Mouse (Mus musculus): ENCODE results near the gene Morc4. TPM values are rescaled to one million over a fixed set of nuclear protein-coding genes. Genes with fewer than 3 reads are reported as not detected.

Gene Morc4
- total and polyA plus RNA-seq, 2 experiments from 2014 or later = 5.6 to 6.1 TPM

- 62% methylated on average over 2 of the region's 2 CpGs for whole genome bisulfite sequencing
- DNase-seq (ENCODE audit: low spot score) = no peak
- Histone ChIP-seq H3K4me3 (ENCODE audit: low read depth, low read length) (no peak overlapping the region), H3K4me2 (ENCODE audit: low read depth, low read length) (no peak overlapping the region), H3K4me1 (ENCODE audit: control insufficient read depth, insufficient read depth) (no peaks in the 10 kb centered on the region), H3K27ac (ENCODE audit: low read depth) (no peak overlapping the region), H3K36me3 (replicated peaks; ENCODE audit: control insufficient read depth, insufficient read depth, low read length) (no peaks in the 10 kb centered on the region), H3K9me3 (replicated peaks; ENCODE audit: control insufficient read depth, low read length) (no peaks in the 10 kb centered on the region), H3K9ac (replicated peaks; ENCODE audit: low read depth, low read length) (no peak overlapping the region), H3K27me3 (ENCODE audit: control insufficient read depth, insufficient read depth, low read length) (no peaks in the 10 kb centered on the region)
- TF ChIP-seq CTCF (IDR thresholded peaks at IDR 0.05; ENCODE audit: low read depth) = no peak
- TF ChIP-seq EP300 (IDR thresholded peaks at IDR 0.05; ENCODE audit: low read depth) = no peak
- no peak for ATAC-seq (ENCODE audit: insufficient read depth, low read depth)
Measured at GRCm38 (mm10) chrX:139807391-139807790, 64.1 kb downstream of the Morc4 start.

GRCm38 (mm10) chrX:139805918-139806317, 65.6 kb downstream of the Morc4 start:
- WGBS = 85% methylated on average over 4 of the region's 4 CpGs

GRCm38 (mm10) chrX:139803028-139803427, 68.4 kb downstream of the Morc4 start:
- DNase-seq (ENCODE audit: low spot score) (no peak), ATAC-seq (ENCODE audit: insufficient read depth, low read depth) (no peak)
- Histone ChIP-seq H3K4me2 (ENCODE audit: low read depth, low read length) (no peak overlapping the region), H3K36me3 (replicated peaks; ENCODE audit: control insufficient read depth, insufficient read depth, low read length) (no peaks in the 10 kb centered on the region), H3K27me3 (ENCODE audit: control insufficient read depth, insufficient read depth, low read length) (no peaks in the 10 kb centered on the region), H3K4me3 (ENCODE audit: low read depth, low read length) (no peak overlapping the region), H3K27ac (ENCODE audit: low read depth) (no peak overlapping the region), H3K4me1 (ENCODE audit: control insufficient read depth, insufficient read depth) (no peaks in the 10 kb centered on the region), H3K9me3 (replicated peaks; ENCODE audit: control insufficient read depth, low read length) (no peaks in the 10 kb centered on the region), H3K9ac (replicated peaks; ENCODE audit: low read depth, low read length) (no peak overlapping the region)
- 68% methylated on average over 2 of the region's 2 CpGs for WGBS
- TF ChIP-seq CTCF (IDR thresholded peaks at IDR 0.05; ENCODE audit: low read depth) (no peak), EP300 (IDR thresholded peaks at IDR 0.05; ENCODE audit: low read depth) (no peak)

More at GRCm38 (mm10) chrX:139805918-139806317, 65.6 kb downstream of the Morc4 start:
- no peaks in the 10 kb centered on the region for H3K4me1 ChIP-seq (ENCODE audit: control insufficient read depth, insufficient read depth)
- no peak overlapping the region for H3K4me3 ChIP-seq (ENCODE audit: low read depth, low read length)
- H3K27ac ChIP-seq (ENCODE audit: low read depth) = no peak overlapping the region
- H3K9ac ChIP-seq (replicated peaks; ENCODE audit: low read depth, low read length) = no peak overlapping the region
- no peak overlapping the region for H3K4me2 ChIP-seq (ENCODE audit: low read depth, low read length)
- no peaks in the 10 kb centered on the region for H3K36me3 ChIP-seq (replicated peaks; ENCODE audit: control insufficient read depth, insufficient read depth, low read length)
- ATAC-seq (ENCODE audit: insufficient read depth, low read depth) = no peak
- H3K9me3 ChIP-seq (replicated peaks; ENCODE audit: control insufficient read depth, low read length) = no peaks in the 10 kb centered on the region
- no peaks in the 10 kb centered on the region for H3K27me3 ChIP-seq (ENCODE audit: control insufficient read depth, insufficient read depth, low read length)
- DNase-seq (ENCODE audit: low spot score) = no peak
- TF ChIP-seq EP300 (IDR thresholded peaks at IDR 0.05; ENCODE audit: low read depth) (no peak), CTCF (IDR thresholded peaks at IDR 0.05; ENCODE audit: low read depth) (no peak)

- H3K27ac ChIP-seq (ENCODE audit: low read depth) = no peak within 1 kb of the TSS
- H3K4me1 ChIP-seq (ENCODE audit: control insufficient read depth, insufficient read depth) = no peaks in the 10 kb centered on the region
- no peak for TF ChIP-seq CTCF (IDR thresholded peaks at IDR 0.05; ENCODE audit: low read depth)
- H3K4me3 ChIP-seq (ENCODE audit: low read depth, low read length) = no peak within 1 kb of the TSS
- 62% methylated on average over 8 of the region's 8 CpGs for WGBS
- H3K9me3 ChIP-seq (replicated peaks; ENCODE audit: control insufficient read depth, low read length) = no peaks in the 10 kb centered on the region
- DNase-seq (ENCODE audit: low spot score) (no peak), ATAC-seq (ENCODE audit: insufficient read depth, low read depth) (no peak)
- H3K27me3 ChIP-seq (ENCODE audit: control insufficient read depth, insufficient read depth, low read length) = no peaks in the 10 kb centered on the region
- no peak within 1 kb of the TSS for H3K4me2 ChIP-seq (ENCODE audit: low read depth, low read length)
- H3K9ac ChIP-seq (replicated peaks; ENCODE audit: low read depth, low read length) = no peak within 1 kb of the TSS
- H3K36me3 ChIP-seq (replicated peaks; ENCODE audit: control insufficient read depth, insufficient read depth, low read length) = no peaks in the 10 kb centered on the region
Measured at GRCm38 (mm10) chrX:139800406-139800878, 71.0 kb downstream of the Morc4 start, which contains the start of gene Cldn2. Cldn2 (plus strand) TSS chrX:139800828.

- no peaks in the 10 kb centered on the region for H3K36me3 ChIP-seq (replicated peaks; ENCODE audit: control insufficient read depth, insufficient read depth, low read length)
- TF ChIP-seq CTCF (IDR thresholded peaks at IDR 0.05; ENCODE audit: low read depth) (no peak), EP300 (IDR thresholded peaks at IDR 0.05; ENCODE audit: low read depth) (no peak)
- no peaks in the 10 kb centered on the region for H3K27me3 ChIP-seq (ENCODE audit: control insufficient read depth, insufficient read depth, low read length)
- 57% methylated on average over 3 of the region's 3 CpGs for WGBS
- H3K4me3 ChIP-seq (ENCODE audit: low read depth, low read length) = no peak overlapping the region
- no peak for DNase-seq (ENCODE audit: low spot score)
- H3K4me1 ChIP-seq (ENCODE audit: control insufficient read depth, insufficient read depth) = no peaks in the 10 kb centered on the region
- no peaks in the 10 kb centered on the region for H3K9me3 ChIP-seq (replicated peaks; ENCODE audit: control insufficient read depth, low read length)
- H3K9ac ChIP-seq (replicated peaks; ENCODE audit: low read depth, low read length) = no peak overlapping the region
- no peak overlapping the region for H3K27ac ChIP-seq (ENCODE audit: low read depth)
- no peak for ATAC-seq (ENCODE audit: insufficient read depth, low read depth)
- H3K4me2 ChIP-seq (ENCODE audit: low read depth, low read length) = no peak overlapping the region
Measured at GRCm38 (mm10) chrX:139799953-139800352, 71.5 kb downstream of the Morc4 start.

GRCm38 (mm10) chrX:139797875-139798274, 73.6 kb downstream of the Morc4 start:
- Histone ChIP-seq H3K4me1 (ENCODE audit: control insufficient read depth, insufficient read depth) (no peaks in the 10 kb centered on the region), H3K27me3 (ENCODE audit: control insufficient read depth, insufficient read depth, low read length) (no peaks in the 10 kb centered on the region), H3K36me3 (replicated peaks; ENCODE audit: control insufficient read depth, insufficient read depth, low read length) (no peaks in the 10 kb centered on the region), H3K9me3 (replicated peaks; ENCODE audit: control insufficient read depth, low read length) (no peaks in the 10 kb centered on the region), H3K4me3 (ENCODE audit: low read depth, low read length) (no peak overlapping the region), H3K27ac (ENCODE audit: low read depth) (no peak overlapping the region), H3K4me2 (ENCODE audit: low read depth, low read length) (no peak overlapping the region), H3K9ac (replicated peaks; ENCODE audit: low read depth, low read length) (no peak overlapping the region)
- 70% methylated on average over 9 of the region's 9 CpGs for WGBS
- TF ChIP-seq EP300 (IDR thresholded peaks at IDR 0.05; ENCODE audit: low read depth) (no peak), CTCF (IDR thresholded peaks at IDR 0.05; ENCODE audit: low read depth) (no peak)
- DNase-seq (ENCODE audit: low spot score) (no peak), ATAC-seq (ENCODE audit: insufficient read depth, low read depth) (no peak)

All from heart, postnatal 0 days (tissue).